Mouse (Mus musculus) stomach, embryonic 16.5 days (tissue): ENCODE data around the gene Cyld. TPM values are rescaled to one million over a fixed set of nuclear protein-coding genes. Genes with fewer than 3 reads are reported as not detected.

Experiments used
- ATAC-seq: fragments of 200-750 bp; cut with Nextera tagmentation; 2 replicates; pipeline ENCODE4 v1.8.0; 2017; ENCODE audit warnings: moderate number of reproducible peaks, moderate TSS enrichment; ENCODE audit not compliant: insufficient read depth, low FRiP score
- H3K27ac ChIP-seq: fragments of 300-500 bp; sonication (generic); 2 replicates; pipeline ENCODE4 v1.5.1; 2014; ENCODE audit warnings: low read length
- H3K27me3 ChIP-seq: fragments of 300-500 bp; sonication (generic); 2 replicates; pipeline ENCODE4 v1.6.1; 2014; ENCODE audit warnings: low read length, control low read depth, mixed read lengths; ENCODE audit not compliant: control insufficient read depth, insufficient read depth
- H3K36me3 ChIP-seq: fragments of 300-500 bp; sonication (generic); 2 replicates; pipeline ENCODE4 v1.6.1; 2014; ENCODE audit warnings: low read length; ENCODE audit not compliant: control insufficient read depth, insufficient read depth
- H3K4me1 ChIP-seq: fragments of 300-500 bp; sonication (generic); 2 replicates; pipeline ENCODE4 v1.6.1; 2014; ENCODE audit warnings: low read length, control low read depth, mixed read lengths; ENCODE audit not compliant: control insufficient read depth, insufficient read depth
- H3K4me2 ChIP-seq: fragments of 300-500 bp; sonication (generic); 2 replicates; pipeline ENCODE4 v1.6.1; 2014; ENCODE audit warnings: low read depth, low read length, mixed read lengths
- H3K4me3 ChIP-seq: fragments of 300-500 bp; sonication (generic); replicated peaks from 2 replicates; pipeline ENCODE4 v1.5.1; 2014; ENCODE audit warnings: mild to moderate bottlenecking, low read length
- H3K9ac ChIP-seq: fragments of 300-500 bp; sonication (generic); 2 replicates; pipeline ENCODE4 v1.6.1; 2014; ENCODE audit warnings: low read length
- H3K9me3 ChIP-seq: fragments of 300-500 bp; sonication (generic); replicated peaks from 2 replicates; pipeline ENCODE4 v1.6.1; 2016; ENCODE audit warnings: low read length, control low read depth; ENCODE audit not compliant: control insufficient read depth
- WGBS: fragments of 180-500 bp; shearing (Covaris S2); extraction: QIAGEN DNeasy Blood & Tissue Kit; methylation state at CpG from one replicate; pipeline ENCODE4 v1.1.7; 2014; 5-methylcytosine and 5-hydroxymethylcytosine counted together
- polyA plus RNA-seq: library from polyadenylated mRNA; unstranded; fragments of >200 nt; fragmentation: Nextera tagmentation; extraction: Ambion mirVana; gene quantifications from 2 replicates; pipeline ENCODE4 v1.2.1, GENCODE M21; 2015

Gene Cyld
- polyA plus RNA-seq, 1 experiment from 2014 or later, result 15.6 TPM

- H3K36me3 ChIP-seq, result no peaks in the 10 kb centered on the region
- H3K9me3 ChIP-seq, result no peaks in the 10 kb centered on the region
- 36% methylated on average over 1 of the region's 1 CpGs for WGBS
- no peaks in the 10 kb centered on the region for H3K27me3 ChIP-seq
- H3K27ac ChIP-seq, result no peak overlapping the region
- peak; percentile 59 for ATAC-seq
- no peak overlapping the region for H3K4me2 ChIP-seq
- H3K4me3 ChIP-seq, result no peak overlapping the region
- H3K9ac ChIP-seq, result no peak overlapping the region
- peaks cover 9% of the 10 kb centered on the region; the same call in 1 of the 2 replicates for H3K4me1 ChIP-seq
Measured at GRCm38 (mm10) chr8:88666435-88666834, 30.4 kb upstream of the Cyld start.

GRCm38 (mm10) chr8:88668400-88669086 is 28.3 kb upstream of the Cyld start:
- H3K4me2 ChIP-seq, result no peak overlapping the region
- no peaks in the 10 kb centered on the region for H3K27me3 ChIP-seq
- no peak overlapping the region for H3K4me3 ChIP-seq
- no peak; the same call in 1 of the 2 replicates for ATAC-seq
- no peak overlapping the region; the same call in 1 of the 2 replicates for H3K27ac ChIP-seq
- H3K9me3 ChIP-seq, result no peaks in the 10 kb centered on the region
- H3K4me1 ChIP-seq, result peaks cover 9% of the 10 kb centered on the region; the same call in 1 of the 2 replicates
- no peaks in the 10 kb centered on the region for H3K36me3 ChIP-seq
- H3K9ac ChIP-seq, result no peak overlapping the region; the same call in 1 of the 2 replicates
- WGBS, result 58% methylated on average over 14 of the region's 14 CpGs

- H3K4me3 ChIP-seq, result no peak overlapping the region
- ATAC-seq, result no peak
- no peaks in the 10 kb centered on the region for H3K9me3 ChIP-seq
- H3K27me3 ChIP-seq, result no peaks in the 10 kb centered on the region
- no peaks in the 10 kb centered on the region for H3K36me3 ChIP-seq
- WGBS, result 79% methylated on average over 6 of the region's 6 CpGs
- no peak overlapping the region for H3K4me2 ChIP-seq
- H3K27ac ChIP-seq, result no peak overlapping the region
- no peak overlapping the region for H3K9ac ChIP-seq
- H3K4me1 ChIP-seq, result peaks cover 9% of the 10 kb centered on the region; the same call in 1 of the 2 replicates
Measured at GRCm38 (mm10) chr8:88670782-88671181, 26.0 kb upstream of the Cyld start.

GRCm38 (mm10) chr8:88671575-88671974 is 25.3 kb upstream of the Cyld start:
- H3K27me3 ChIP-seq, result no peaks in the 10 kb centered on the region
- H3K9ac ChIP-seq, result no peak overlapping the region
- WGBS, result 75% methylated on average over 10 of the region's 10 CpGs
- H3K9me3 ChIP-seq, result no peaks in the 10 kb centered on the region
- H3K4me2 ChIP-seq, result no peak overlapping the region
- peaks cover 9% of the 10 kb centered on the region; the same call in 1 of the 2 replicates for H3K4me1 ChIP-seq
- ATAC-seq, result no peak
- no peak overlapping the region for H3K4me3 ChIP-seq
- no peak overlapping the region for H3K27ac ChIP-seq
- no peaks in the 10 kb centered on the region for H3K36me3 ChIP-seq

- Histone ChIP-seq H3K9ac (no peak overlapping the region), H3K27me3 (no peaks in the 10 kb centered on the region), H3K27ac (no peak overlapping the region), H3K4me1 (peaks cover 2% of the 10 kb centered on the region; the same call in 1 of the 2 replicates), H3K4me2 (no peak overlapping the region), H3K4me3 (no peak overlapping the region), H3K36me3 (no peaks in the 10 kb centered on the region), H3K9me3 (no peaks in the 10 kb centered on the region)
- WGBS, result 73% methylated on average over 5 of the region's 5 CpGs
- no peak for ATAC-seq
Measured at GRCm38 (mm10) chr8:88673859-88674258, 23.0 kb upstream of the Cyld start.

GRCm38 (mm10) chr8:88675372-88676165 is 21.3 kb upstream of the Cyld start:
- ATAC-seq, result no peak

GRCm38 (mm10) chr8:88677071-88677470 is 19.8 kb upstream of the Cyld start:
- Histone ChIP-seq H3K4me2 (no peak overlapping the region), H3K27ac (no peak overlapping the region), H3K4me1 (no peaks in the 10 kb centered on the region), H3K9ac (no peak overlapping the region), H3K36me3 (no peaks in the 10 kb centered on the region), H3K9me3 (no peaks in the 10 kb centered on the region), H3K4me3 (no peak overlapping the region), H3K27me3 (no peaks in the 10 kb centered on the region)
- ATAC-seq, result no peak
- WGBS, result 81% methylated on average over 8 of the region's 8 CpGs

More at GRCm38 (mm10) chr8:88675372-88676165, 21.3 kb upstream of the Cyld start:
- Histone ChIP-seq H3K36me3 (no peaks in the 10 kb centered on the region), H3K9me3 (no peaks in the 10 kb centered on the region), H3K4me2 (no peak overlapping the region), H3K27ac (no peak overlapping the region), H3K27me3 (no peaks in the 10 kb centered on the region), H3K4me3 (no peak overlapping the region), H3K4me1 (no peaks in the 10 kb centered on the region), H3K9ac (no peak overlapping the region)
- WGBS, result 88% methylated on average over 12 of the region's 12 CpGs

GRCm38 (mm10) chr8:88680566-88680965 is 16.3 kb upstream of the Cyld start:
- no peak overlapping the region for H3K4me3 ChIP-seq
- no peak overlapping the region for H3K4me2 ChIP-seq
- ATAC-seq, result no peak
- WGBS, result 85% methylated on average over 2 of the region's 2 CpGs
- no peaks in the 10 kb centered on the region for H3K9me3 ChIP-seq
- H3K9ac ChIP-seq, result no peak overlapping the region
- H3K27me3 ChIP-seq, result no peaks in the 10 kb centered on the region
- H3K36me3 ChIP-seq, result no peaks in the 10 kb centered on the region
- H3K4me1 ChIP-seq, result no peaks in the 10 kb centered on the region
- H3K27ac ChIP-seq, result no peak overlapping the region

- Histone ChIP-seq H3K4me2 (no peak overlapping the region), H3K27me3 (no peaks in the 10 kb centered on the region), H3K36me3 (no peaks in the 10 kb centered on the region), H3K9ac (no peak overlapping the region), H3K27ac (no peak overlapping the region), H3K9me3 (no peaks in the 10 kb centered on the region), H3K4me1 (no peaks in the 10 kb centered on the region), H3K4me3 (no peak overlapping the region)
- WGBS, result 81% methylated on average over 8 of the region's 8 CpGs
- ATAC-seq, result no peak
Measured at GRCm38 (mm10) chr8:88681046-88681445, 15.8 kb upstream of the Cyld start.
